Mouse (Mus musculus): Measurements from ENCODE around the gene Zic2.

DNA sequence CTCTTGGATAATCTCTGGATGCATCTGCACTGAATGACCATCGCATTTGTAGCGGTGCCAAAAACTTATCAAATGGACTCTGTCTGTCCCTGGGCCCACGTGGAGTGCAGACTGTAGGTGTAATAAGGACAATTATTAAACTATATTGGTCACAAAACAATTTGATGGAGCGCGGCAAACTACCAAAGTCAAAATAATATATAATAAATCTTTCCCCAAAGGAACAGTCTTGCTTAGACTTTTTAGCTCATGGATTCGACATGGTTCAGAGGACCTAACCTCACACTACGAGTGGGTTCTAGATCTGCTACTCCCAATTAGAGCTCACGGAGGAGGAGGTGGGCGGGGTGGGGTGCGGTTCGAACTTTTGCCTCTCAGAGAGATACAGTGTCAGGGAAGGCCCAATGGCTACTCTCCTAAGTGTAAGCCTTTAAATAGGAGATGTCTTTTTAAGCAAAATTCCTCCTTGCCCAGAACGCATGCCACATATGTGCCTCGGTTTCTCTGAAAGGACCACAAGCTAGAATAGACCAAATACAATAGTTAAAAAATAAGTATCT lies 9.2 kb upstream of the Zic2 start:
- TF ChIP-seq POLR2A (IDR thresholded peaks at IDR 0.05; ENCODE audit: control insufficient read depth, low read depth, low read length) (no peak), CTCF (IDR thresholded peaks at IDR 0.05; ENCODE audit: control insufficient read depth, insufficient read depth, insufficient replicate concordance, low read depth, low read length) (no peak)
